Mouse (Mus musculus): Measurements from ENCODE around the gene Cd164.

DNA sequence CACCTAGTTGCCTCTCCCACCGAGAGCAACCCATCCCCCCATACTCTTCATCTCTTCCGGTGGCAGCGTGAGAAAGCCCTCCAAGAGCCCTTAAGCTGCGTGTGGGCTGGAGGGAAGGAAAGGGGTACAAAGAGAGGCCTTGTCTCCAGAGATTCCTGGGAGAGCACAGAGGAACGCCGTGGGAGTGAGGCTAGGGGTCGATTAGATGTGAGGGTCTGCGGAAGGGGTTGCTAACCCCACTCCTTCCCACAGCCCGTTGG lies 42.3 kb upstream of the Cd164 start:
- TF ChIP-seq CTCF (IDR thresholded peaks at IDR 0.05; ENCODE audit: low read depth) (no peak), EP300 (optimal IDR thresholded peaks at IDR 0.05) (no peak)

All from stomach, postnatal 0 days (tissue).